Mouse (Mus musculus): Measurements from ENCODE around the gene Foxd1. TPM values are rescaled to one million over a fixed set of nuclear protein-coding genes. Genes with fewer than 3 reads are reported as not detected.
A peak's percentile ranks its signal among the peaks of the same experiment; 100 is the strongest.

Foxd1 gene
- polyA plus RNA-seq, 1 experiment from 2014 or later = not detected

DNA sequence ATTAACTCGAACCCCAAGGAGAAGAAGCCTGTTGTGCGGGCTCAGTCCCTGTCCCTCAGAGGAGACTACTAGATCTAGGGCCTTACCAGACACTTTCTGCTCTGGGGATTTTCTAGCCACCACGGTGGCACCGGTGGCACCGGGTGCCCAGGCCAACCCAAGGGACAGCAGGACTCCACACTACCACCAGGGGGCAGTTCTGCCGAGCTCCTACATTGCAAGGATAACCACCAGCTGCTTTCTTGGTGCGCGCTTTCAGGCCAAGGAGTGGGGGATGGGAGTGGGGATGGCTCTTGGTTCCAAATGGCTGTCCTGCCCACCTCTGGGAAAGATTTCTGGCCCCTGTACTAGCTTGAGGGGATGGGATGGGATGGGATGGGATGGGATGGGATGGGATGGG is 2.5 kb upstream of the Foxd1 start:
- H3K9ac ChIP-seq (ENCODE audit: low read length) = no peak overlapping the region
- no peak overlapping the region for H3K4me2 ChIP-seq (ENCODE audit: low read depth, low read length)
- WGBS = 11% methylated on average over 8 of the region's 8 CpGs
- H3K36me3 ChIP-seq (ENCODE audit: control insufficient read depth, insufficient read depth) = no peaks in the 10 kb centered on the region
- H3K27me3 ChIP-seq (ENCODE audit: control insufficient read depth, insufficient read depth, low read length) = peaks cover 58% of the 10 kb centered on the region
- H3K27ac ChIP-seq (ENCODE audit: low read length) = no peak overlapping the region
- no peak for ATAC-seq (replicated peaks; ENCODE audit: extremely low read depth, insufficient read depth, low FRiP score)
- no peak overlapping the region for H3K4me3 ChIP-seq (ENCODE audit: low read length)
- H3K4me1 ChIP-seq (ENCODE audit: control insufficient read depth, insufficient read depth, low read length) = peaks cover 16% of the 10 kb centered on the region
- H3K9me3 ChIP-seq (replicated peaks; ENCODE audit: control insufficient read depth, low read length) = no peaks in the 10 kb centered on the region

DNA sequence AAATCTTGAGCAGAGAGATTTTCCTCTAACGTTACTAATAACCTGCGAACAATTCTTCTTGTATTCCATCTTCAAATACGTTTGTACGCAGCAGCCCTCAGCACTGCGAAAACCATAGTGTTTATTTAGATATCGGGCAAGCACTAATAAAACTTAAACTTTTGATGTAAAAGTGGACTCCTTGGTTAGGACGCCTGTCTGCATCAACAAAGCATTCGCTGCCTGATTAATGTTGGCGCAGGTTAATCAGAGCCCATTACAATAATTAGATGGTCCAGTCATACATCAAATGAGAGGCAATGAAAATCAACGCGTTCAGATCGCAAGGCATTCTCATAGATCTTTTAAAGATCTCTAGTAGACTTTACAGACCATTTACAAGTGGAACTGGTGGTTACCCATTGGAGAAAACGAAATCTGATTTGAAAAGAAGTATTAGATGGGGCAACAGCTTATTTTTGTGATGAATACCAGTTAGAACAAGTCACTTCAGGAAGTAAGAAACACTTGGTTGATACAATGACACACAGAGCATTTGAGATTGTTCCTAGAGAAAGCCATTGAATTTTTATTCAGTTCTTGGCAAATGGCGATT is 1.6 kb upstream of the Foxd1 start:
- Histone ChIP-seq H3K9ac (ENCODE audit: low read length) (no peak overlapping the region), H3K9me3 (replicated peaks; ENCODE audit: control insufficient read depth, low read length) (no peaks in the 10 kb centered on the region), H3K4me1 (ENCODE audit: control insufficient read depth, insufficient read depth, low read length) (peaks cover 16% of the 10 kb centered on the region), H3K36me3 (ENCODE audit: control insufficient read depth, insufficient read depth) (no peaks in the 10 kb centered on the region), H3K27me3 (ENCODE audit: control insufficient read depth, insufficient read depth, low read length) (peaks cover 62% of the 10 kb centered on the region), H3K4me2 (ENCODE audit: low read depth, low read length) (no peak overlapping the region), H3K27ac (ENCODE audit: low read length) (no peak overlapping the region), H3K4me3 (ENCODE audit: low read length) (no peak overlapping the region)
- no peak for ATAC-seq (replicated peaks; ENCODE audit: extremely low read depth, insufficient read depth, low FRiP score)
- WGBS = 15% methylated on average over 14 of the region's 14 CpGs

DNA sequence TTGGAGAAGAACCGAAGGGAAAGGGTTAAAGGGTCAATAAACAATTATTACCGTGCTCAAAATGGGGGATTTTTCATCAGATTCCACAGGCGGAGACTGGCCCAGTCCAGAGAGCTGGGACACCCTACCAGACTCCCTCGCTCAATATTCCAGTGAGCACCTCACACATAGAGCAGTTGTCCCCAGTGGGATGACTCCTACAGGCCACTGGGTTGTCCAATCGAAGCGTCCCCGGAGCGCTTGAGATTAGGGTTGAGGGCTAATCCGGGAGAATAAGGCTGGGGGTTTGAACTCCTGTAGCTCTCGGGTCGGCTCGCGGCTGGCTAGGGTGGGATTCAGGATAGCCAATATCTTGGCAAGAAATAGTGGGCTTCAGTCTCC is 343 bp upstream of the Foxd1 start:
- no peak overlapping the region for H3K27ac ChIP-seq (ENCODE audit: low read length)
- peaks cover 74% of the 10 kb centered on the region for H3K27me3 ChIP-seq (ENCODE audit: control insufficient read depth, insufficient read depth, low read length)
- WGBS = 1% methylated on average over 13 of the region's 13 CpGs
- H3K4me1 ChIP-seq (ENCODE audit: control insufficient read depth, insufficient read depth, low read length) = peaks cover 16% of the 10 kb centered on the region
- H3K36me3 ChIP-seq (ENCODE audit: control insufficient read depth, insufficient read depth) = no peaks in the 10 kb centered on the region
- H3K9ac ChIP-seq (ENCODE audit: low read length) = no peak overlapping the region
- no peak for ATAC-seq (replicated peaks; ENCODE audit: extremely low read depth, insufficient read depth, low FRiP score)
- no peaks in the 10 kb centered on the region for H3K9me3 ChIP-seq (replicated peaks; ENCODE audit: control insufficient read depth, low read length)
- H3K4me2 ChIP-seq (ENCODE audit: low read depth, low read length) = peak overlapping the region; percentile 81
- peak overlapping the region; percentile 56 for H3K4me3 ChIP-seq (ENCODE audit: low read length)

DNA sequence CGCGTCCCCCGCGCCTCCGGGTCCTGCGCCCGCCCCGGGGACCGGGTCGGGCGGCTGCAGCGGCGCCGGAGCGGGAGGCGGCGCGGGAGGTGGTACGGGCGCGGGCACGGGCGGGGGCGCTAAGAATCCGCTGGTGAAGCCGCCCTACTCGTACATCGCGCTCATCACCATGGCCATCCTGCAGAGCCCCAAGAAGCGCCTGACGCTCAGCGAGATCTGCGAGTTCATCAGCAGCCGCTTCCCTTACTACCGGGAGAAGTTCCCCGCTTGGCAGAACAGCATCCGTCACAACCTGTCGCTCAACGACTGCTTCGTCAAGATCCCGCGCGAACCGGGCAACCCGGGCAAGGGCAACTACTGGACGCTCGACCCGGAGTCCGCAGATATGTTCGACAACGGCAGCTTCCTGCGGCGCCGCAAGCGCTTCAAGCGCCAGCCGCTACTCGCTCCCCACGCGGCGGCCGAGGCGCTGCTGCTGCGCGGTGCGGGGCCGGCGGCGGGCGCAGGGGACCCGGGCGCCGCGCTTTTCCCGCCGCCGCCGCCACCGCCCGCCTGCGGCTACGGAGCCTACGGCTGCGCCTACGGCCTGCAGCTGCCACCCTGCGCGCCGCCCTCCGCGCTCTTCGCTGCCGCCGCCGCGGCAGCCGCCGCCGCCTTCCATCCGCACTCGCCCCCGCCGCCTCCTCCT is 973 bp downstream of the Foxd1 start:
- WGBS = under 1% methylated on average over 83 of the region's 102 CpGs

DNA sequence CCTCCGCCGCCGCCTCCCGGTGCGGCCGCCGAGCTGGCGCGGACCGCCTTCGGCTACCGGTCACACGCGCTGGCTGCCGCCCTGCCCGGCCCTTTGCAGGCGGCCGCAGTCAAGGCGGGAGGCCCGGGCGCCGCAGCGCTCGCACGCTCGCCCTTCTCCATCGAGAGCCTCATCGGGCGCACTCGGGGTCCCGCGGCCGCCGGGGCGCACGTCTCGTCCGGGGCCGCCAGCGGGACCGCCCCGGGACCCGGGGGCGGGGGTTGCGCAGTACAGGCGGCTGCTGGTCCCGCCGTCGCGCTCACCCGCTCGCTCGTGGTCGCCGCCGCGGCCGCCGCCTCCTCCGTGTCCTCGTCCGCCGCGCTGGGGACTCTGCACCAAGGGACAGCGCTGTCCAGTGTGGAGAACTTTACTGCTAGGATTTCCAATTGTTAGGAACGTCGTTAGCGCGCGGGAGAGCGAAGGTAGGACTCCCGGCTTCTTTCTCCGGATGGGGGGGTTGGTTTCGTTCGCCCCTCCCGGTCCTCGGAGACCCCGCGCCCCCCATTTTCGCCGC is 1.6 kb downstream of the Foxd1 start:
- no peak overlapping the region for H3K27ac ChIP-seq (ENCODE audit: low read length)
- H3K9ac ChIP-seq (ENCODE audit: low read length) = peak overlapping the region; percentile 12; the same call in 1 of the 2 replicates
- H3K9me3 ChIP-seq (replicated peaks; ENCODE audit: control insufficient read depth, low read length) = no peaks in the 10 kb centered on the region

More for the DNA sequence above, 973 bp downstream of the Foxd1 start:
- peak; percentile 18; the same call in 1 of the 2 replicates for ATAC-seq (replicated peaks; ENCODE audit: extremely low read depth, insufficient read depth, low FRiP score)
- H3K4me2 ChIP-seq (ENCODE audit: low read depth, low read length) = peak overlapping the region; percentile 81
- no peaks in the 10 kb centered on the region for H3K9me3 ChIP-seq (replicated peaks; ENCODE audit: control insufficient read depth, low read length)
- H3K27me3 ChIP-seq (ENCODE audit: control insufficient read depth, insufficient read depth, low read length) = peaks cover 79% of the 10 kb centered on the region
- peak overlapping the region; percentile 12; the same call in 1 of the 2 replicates for H3K9ac ChIP-seq (ENCODE audit: low read length)
- no peak overlapping the region for H3K27ac ChIP-seq (ENCODE audit: low read length)
- H3K36me3 ChIP-seq (ENCODE audit: control insufficient read depth, insufficient read depth) = no peaks in the 10 kb centered on the region
- H3K4me3 ChIP-seq (ENCODE audit: low read length) = peak overlapping the region; percentile 56
- H3K4me1 ChIP-seq (ENCODE audit: control insufficient read depth, insufficient read depth, low read length) = peaks cover 16% of the 10 kb centered on the region

DNA sequence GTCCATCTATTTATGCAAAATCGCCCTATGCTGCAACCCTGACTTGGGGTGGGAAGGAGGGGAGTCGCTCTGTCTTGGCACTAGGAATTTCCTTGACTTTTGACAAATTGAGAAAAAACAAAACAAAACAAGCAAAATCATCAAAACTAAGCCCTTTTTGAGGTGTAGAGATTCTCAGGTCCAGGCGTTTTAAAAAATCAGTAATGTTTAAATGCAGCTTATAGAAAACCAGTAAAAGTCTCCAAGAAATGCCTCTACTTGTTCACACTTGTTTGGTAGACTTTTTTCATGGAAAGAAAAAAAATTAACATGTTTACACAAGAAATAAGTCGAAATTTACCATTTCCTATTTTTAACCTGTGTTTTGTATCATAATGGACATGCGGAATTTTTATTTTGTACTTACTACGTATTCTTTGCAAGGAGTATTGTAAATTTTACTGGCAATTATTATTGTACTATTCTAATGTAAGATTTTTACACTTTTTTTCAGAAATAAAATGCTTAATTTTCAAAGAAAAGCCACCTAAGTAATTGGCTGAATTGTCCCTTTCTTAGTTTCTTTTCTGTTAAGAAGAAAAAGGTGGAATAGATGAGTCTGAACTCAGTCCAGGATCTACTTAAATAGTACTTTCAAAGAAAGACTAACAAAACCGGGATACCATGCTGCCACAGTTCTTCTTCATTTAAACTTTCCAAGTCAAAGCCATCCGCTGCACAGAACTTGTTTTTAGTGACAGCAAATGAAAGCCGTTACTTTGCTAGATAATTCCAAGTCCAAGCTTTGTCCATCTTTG is 2.3 kb downstream of the Foxd1 start:
- 9% methylated on average over 9 of the region's 9 CpGs for WGBS
- Histone ChIP-seq H3K36me3 (ENCODE audit: control insufficient read depth, insufficient read depth) (no peaks in the 10 kb centered on the region), H3K27ac (ENCODE audit: low read length) (no peak overlapping the region), H3K9me3 (replicated peaks; ENCODE audit: control insufficient read depth, low read length) (no peaks in the 10 kb centered on the region), H3K4me1 (ENCODE audit: control insufficient read depth, insufficient read depth, low read length) (peaks cover 16% of the 10 kb centered on the region), H3K27me3 (ENCODE audit: control insufficient read depth, insufficient read depth, low read length) (peaks cover 79% of the 10 kb centered on the region), H3K9ac (ENCODE audit: low read length) (no peak overlapping the region), H3K4me3 (ENCODE audit: low read length) (no peak overlapping the region), H3K4me2 (ENCODE audit: low read depth, low read length) (no peak overlapping the region)
- no peak for ATAC-seq (replicated peaks; ENCODE audit: extremely low read depth, insufficient read depth, low FRiP score)

More for the DNA sequence above, 1.6 kb downstream of the Foxd1 start:
- Histone ChIP-seq H3K4me3 (ENCODE audit: low read length) (peak overlapping the region; percentile 56), H3K27me3 (ENCODE audit: control insufficient read depth, insufficient read depth, low read length) (peaks cover 79% of the 10 kb centered on the region), H3K36me3 (ENCODE audit: control insufficient read depth, insufficient read depth) (no peaks in the 10 kb centered on the region), H3K4me1 (ENCODE audit: control insufficient read depth, insufficient read depth, low read length) (peaks cover 16% of the 10 kb centered on the region), H3K4me2 (ENCODE audit: low read depth, low read length) (peak overlapping the region; percentile 81)
- 1% methylated on average over 58 of the region's 81 CpGs for WGBS
- ATAC-seq (replicated peaks; ENCODE audit: extremely low read depth, insufficient read depth, low FRiP score) = no peak

DNA sequence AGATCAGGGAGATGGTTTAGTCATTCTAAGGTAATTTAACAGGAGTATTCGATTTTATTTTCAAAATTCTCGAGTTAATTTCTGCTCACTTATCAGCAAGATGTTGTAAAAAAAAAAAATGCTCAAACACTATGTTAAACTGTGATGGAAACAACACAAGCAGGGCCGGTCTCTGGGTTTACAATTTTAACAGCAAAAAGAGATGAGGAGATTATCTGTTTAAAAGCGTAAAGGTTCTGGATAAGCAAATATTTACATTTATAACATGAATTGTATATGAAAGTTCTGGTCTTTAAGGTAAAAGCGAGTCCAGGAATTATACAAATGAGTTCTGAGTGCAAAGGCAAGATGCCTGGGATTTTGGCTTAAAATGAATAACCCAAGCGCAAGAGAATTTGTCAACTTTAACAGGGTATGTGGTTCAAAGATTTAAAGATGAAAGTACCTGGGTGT is 3.0 kb downstream of the Foxd1 start:
- ATAC-seq (replicated peaks; ENCODE audit: extremely low read depth, insufficient read depth, low FRiP score) = no peak
- Histone ChIP-seq H3K9ac (ENCODE audit: low read length) (no peak overlapping the region), H3K4me2 (ENCODE audit: low read depth, low read length) (no peak overlapping the region), H3K9me3 (replicated peaks; ENCODE audit: control insufficient read depth, low read length) (no peaks in the 10 kb centered on the region), H3K4me3 (ENCODE audit: low read length) (no peak overlapping the region), H3K27me3 (ENCODE audit: control insufficient read depth, insufficient read depth, low read length) (peaks cover 76% of the 10 kb centered on the region), H3K27ac (ENCODE audit: low read length) (no peak overlapping the region), H3K4me1 (ENCODE audit: control insufficient read depth, insufficient read depth, low read length) (peaks cover 16% of the 10 kb centered on the region), H3K36me3 (ENCODE audit: control insufficient read depth, insufficient read depth) (no peaks in the 10 kb centered on the region)
- 12% methylated on average over 6 of the region's 6 CpGs for WGBS

DNA sequence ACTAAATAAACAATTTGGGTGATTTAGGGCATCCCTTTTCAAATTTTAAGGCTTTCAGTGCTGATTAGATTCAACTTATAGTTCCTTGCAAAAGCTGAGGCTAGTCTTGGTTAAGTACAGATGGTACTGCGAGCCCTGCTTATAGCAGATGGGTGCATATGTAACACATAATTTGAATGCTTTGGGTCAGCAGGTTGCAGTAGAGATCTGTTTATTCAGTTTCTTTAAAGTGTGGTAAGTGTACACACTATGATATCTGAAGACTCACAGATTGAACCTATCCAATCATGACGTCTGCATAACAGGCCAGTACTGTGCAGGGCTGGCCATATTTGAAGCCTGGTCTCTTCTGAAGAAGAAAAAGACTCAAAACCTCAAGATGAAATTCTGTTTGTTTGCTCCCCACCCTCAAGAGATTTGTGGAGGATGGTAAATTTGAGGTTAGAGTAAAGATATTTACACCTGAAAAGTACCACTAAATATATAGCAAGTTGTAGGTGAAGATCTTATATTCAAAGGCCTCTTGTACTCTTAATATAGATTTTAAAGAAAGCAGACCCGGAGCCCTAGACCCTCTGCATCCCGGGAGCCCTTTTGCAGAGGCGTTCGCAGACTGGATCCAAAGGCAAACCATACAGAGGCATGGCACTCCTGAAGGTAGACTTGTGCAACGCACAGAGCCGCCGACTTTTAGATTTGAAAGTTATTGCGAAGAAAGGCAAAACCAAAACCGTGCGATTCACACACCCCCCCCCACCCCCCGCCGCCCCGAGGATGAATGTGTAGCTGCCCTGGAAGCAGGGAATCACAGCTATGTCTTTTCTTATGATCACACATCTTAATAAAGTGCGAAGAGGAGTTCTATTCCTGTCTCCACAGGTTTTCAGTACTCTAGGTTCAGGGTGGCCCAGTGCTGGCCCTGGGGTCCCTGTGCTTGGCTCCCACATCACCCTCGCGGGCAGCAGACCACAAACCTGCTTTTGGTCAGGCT is 3.7 kb downstream of the Foxd1 start:
- H3K4me3 ChIP-seq (ENCODE audit: low read length) = no peak overlapping the region
- H3K4me2 ChIP-seq (ENCODE audit: low read depth, low read length) = no peak overlapping the region
- H3K27ac ChIP-seq (ENCODE audit: low read length) = no peak overlapping the region
- peaks cover 76% of the 10 kb centered on the region for H3K27me3 ChIP-seq (ENCODE audit: control insufficient read depth, insufficient read depth, low read length)
- whole genome bisulfite sequencing = 6% methylated on average over 18 of the region's 18 CpGs
- H3K4me1 ChIP-seq (ENCODE audit: control insufficient read depth, insufficient read depth, low read length) = peaks cover 16% of the 10 kb centered on the region
- H3K36me3 ChIP-seq (ENCODE audit: control insufficient read depth, insufficient read depth) = no peaks in the 10 kb centered on the region
- H3K9ac ChIP-seq (ENCODE audit: low read length) = no peak overlapping the region
- no peak for ATAC-seq (replicated peaks; ENCODE audit: extremely low read depth, insufficient read depth, low FRiP score)
- H3K9me3 ChIP-seq (replicated peaks; ENCODE audit: control insufficient read depth, low read length) = no peaks in the 10 kb centered on the region

All from heart, embryonic 16.5 days (tissue).